Mouse (Mus musculus): ENCODE measurements at regions not wholly inside any gene's neighbourhood (a gene's known extent, or its start where the extent isn't known, plus 50 kb on each side); places are given as distances from the start of the nearest gene placed in this dataset.

GRCm38 (mm10) chr13:35469361-35470198, 190.1 kb upstream of the Cdyl start:
- no peak for DNase-seq

- no peak for DNase-seq
Measured at GRCm38 (mm10) chr13:35478226-35478625, 181.4 kb upstream of the Cdyl start.

GRCm38 (mm10) chr13:35482340-35482739, 177.3 kb upstream of the Cdyl start:
- no peak for DNase-seq

- no peak for DNase-seq
Measured at GRCm38 (mm10) chr13:35486125-35486524, 173.5 kb upstream of the Cdyl start.

- DNase-seq: no peak
Measured at GRCm38 (mm10) chr13:35499776-35500175, 159.9 kb upstream of the Cdyl start.

GRCm38 (mm10) chr13:35500891-35501290, 158.7 kb upstream of the Cdyl start:
- no peak for DNase-seq

- DNase-seq: no peak
Measured at GRCm38 (mm10) chr13:35501351-35502146, 158.1 kb upstream of the Cdyl start.

GRCm38 (mm10) chr13:35502147-35502522, 157.5 kb upstream of the Cdyl start:
- peak; percentile 65 for DNase-seq

- DNase-seq: peak; percentile 47
Measured at GRCm38 (mm10) chr13:35503362-35503821, 156.2 kb upstream of the Cdyl start.

GRCm38 (mm10) chr13:35507195-35507594, 152.4 kb upstream of the Cdyl start:
- peak; percentile 61 for DNase-seq

- no peak for DNase-seq
Measured at GRCm38 (mm10) chr13:35512029-35512507, 147.6 kb upstream of the Cdyl start.

GRCm38 (mm10) chr13:35513120-35513519, 146.5 kb upstream of the Cdyl start:
- DNase-seq: no peak

- DNase-seq: no peak
Measured at GRCm38 (mm10) chr13:35515291-35515690, 144.3 kb upstream of the Cdyl start.

GRCm38 (mm10) chr13:35517692-35518091, 141.9 kb upstream of the Cdyl start:
- DNase-seq: no peak

- DNase-seq: no peak
Measured at GRCm38 (mm10) chr13:35522272-35522671, 137.4 kb upstream of the Cdyl start.

- DNase-seq: no peak
Measured at GRCm38 (mm10) chr13:35529577-35529976, 130.1 kb upstream of the Cdyl start.

GRCm38 (mm10) chr13:35537106-35537505, 122.5 kb upstream of the Cdyl start:
- no peak for DNase-seq

- peak; percentile 87 for DNase-seq
Measured at GRCm38 (mm10) chr13:35537936-35538335, 121.7 kb upstream of the Cdyl start.

GRCm38 (mm10) chr13:35540433-35540832, 119.2 kb upstream of the Cdyl start:
- DNase-seq: no peak

GRCm38 (mm10) chr13:35541053-35541452, 118.6 kb upstream of the Cdyl start:
- no peak for DNase-seq

- DNase-seq: no peak
Measured at GRCm38 (mm10) chr13:35564006-35564405, 95.6 kb upstream of the Cdyl start.

GRCm38 (mm10) chr13:35581616-35582015, 78.0 kb upstream of the Cdyl start:
- no peak for DNase-seq

- no peak for DNase-seq
Measured at GRCm38 (mm10) chr13:35598003-35598402, 61.6 kb upstream of the Cdyl start.
